Mouse (Mus musculus) erythroblast, embryonic 14.5 days (primary cell): ENCODE data around the gene Epn2. TPM values are rescaled to one million over a fixed set of nuclear protein-coding genes. Genes with fewer than 3 reads are reported as not detected.

Experiments used
- H3K27me3 ChIP-seq: 2 replicates; pipeline ENCODE4 v1.6.1; 2012; ENCODE audit warnings: inconsistent platforms; ENCODE audit not compliant: control insufficient read depth
- H3K36me3 ChIP-seq: 2 replicates; pipeline ENCODE4 v1.6.1; 2012; ENCODE audit warnings: mild to moderate bottlenecking, inconsistent platforms; ENCODE audit not compliant: control insufficient read depth
- H3K4me1 ChIP-seq: 2 replicates; pipeline ENCODE4 v1.6.1; 2012; ENCODE audit warnings: inconsistent platforms; ENCODE audit not compliant: control insufficient read depth
- H3K4me3 ChIP-seq: replicated peaks from 2 replicates; pipeline ENCODE3; 2012; ENCODE audit warnings: moderate library complexity, mild to moderate bottlenecking, inconsistent platforms
- H3K9me3 ChIP-seq: 2 replicates; pipeline ENCODE4 v1.6.1; 2012; ENCODE audit warnings: low read length, inconsistent platforms, mixed read lengths; ENCODE audit not compliant: control insufficient read depth
- GATA1 ChIP-seq: IDR thresholded peaks from 2 replicates; pipeline ENCODE4 v1.6.1; 2012; ENCODE audit warnings: low read length, inconsistent platforms, mixed read lengths
- TAL1 ChIP-seq: IDR thresholded peaks from 3 replicates; pipeline ENCODE4 v1.6.1; 2012; ENCODE audit warnings: low read length, inconsistent platforms, mixed read lengths
- polyA plus RNA-seq: library from polyadenylated mRNA; stranded (reverse); fragments of >175 nt; gene quantifications from 2 replicates; pipeline ENCODE4 v1.2.3, GENCODE M21; 2012

The Epn2 gene
- polyA plus RNA-seq, 1 experiment, result not detected

- TF ChIP-seq TAL1 (no peak), GATA1 (no peak)
- peaks cover 13% of the 10 kb centered on the region for H3K36me3 ChIP-seq
- no peaks in the 10 kb centered on the region for H3K9me3 ChIP-seq
- no peaks in the 10 kb centered on the region for H3K4me1 ChIP-seq
- H3K27me3 ChIP-seq, result no peaks in the 10 kb centered on the region
- no peak overlapping the region for H3K4me3 ChIP-seq
Measured at GRCm38 (mm10) chr11:61484256-61484612, 95.3 kb downstream of the Epn2 start.

- Histone ChIP-seq H3K4me1 (no peaks in the 10 kb centered on the region), H3K27me3 (no peaks in the 10 kb centered on the region), H3K36me3 (peaks cover 4% of the 10 kb centered on the region), H3K4me3 (no peak overlapping the region), H3K9me3 (no peaks in the 10 kb centered on the region)
- TF ChIP-seq TAL1 (no peak), GATA1 (no peak)
Measured at GRCm38 (mm10) chr11:61483226-61483845, 96.2 kb downstream of the Epn2 start.

- H3K4me1 ChIP-seq, result no peaks in the 10 kb centered on the region
- H3K36me3 ChIP-seq, result no peaks in the 10 kb centered on the region
- H3K4me3 ChIP-seq, result no peak overlapping the region
- H3K9me3 ChIP-seq, result no peaks in the 10 kb centered on the region
- H3K27me3 ChIP-seq, result no peaks in the 10 kb centered on the region; the same call in 1 of the 2 replicates
- no peak for TF ChIP-seq GATA1
- TF ChIP-seq TAL1, result no peak
Measured at GRCm38 (mm10) chr11:61481239-61482090, 98.0 kb downstream of the Epn2 start.

- H3K27me3 ChIP-seq, result no peaks in the 10 kb centered on the region; the same call in 1 of the 2 replicates
Measured at GRCm38 (mm10) chr11:61478788-61479187, 100.7 kb downstream of the Epn2 start.

GRCm38 (mm10) chr11:61477566-61478508, 101.7 kb downstream of the Epn2 start:
- TF ChIP-seq GATA1 (no peak), TAL1 (no peak)
- H3K27me3 ChIP-seq, result no peaks in the 10 kb centered on the region; the same call in 1 of the 2 replicates

More at GRCm38 (mm10) chr11:61478788-61479187, 100.7 kb downstream of the Epn2 start:
- Histone ChIP-seq H3K36me3 (no peaks in the 10 kb centered on the region), H3K4me3 (no peak overlapping the region), H3K9me3 (no peaks in the 10 kb centered on the region), H3K4me1 (no peaks in the 10 kb centered on the region)
- TF ChIP-seq TAL1 (no peak), GATA1 (no peak)

GRCm38 (mm10) chr11:61476786-61477382, 102.6 kb downstream of the Epn2 start:
- Histone ChIP-seq H3K4me1 (no peaks in the 10 kb centered on the region), H3K27me3 (no peaks in the 10 kb centered on the region; the same call in 1 of the 2 replicates), H3K9me3 (no peaks in the 10 kb centered on the region), H3K36me3 (no peaks in the 10 kb centered on the region), H3K4me3 (no peak overlapping the region)
- TF ChIP-seq TAL1, result no peak
- TF ChIP-seq GATA1, result no peak

More at GRCm38 (mm10) chr11:61477566-61478508, 101.7 kb downstream of the Epn2 start:
- Histone ChIP-seq H3K4me1 (no peaks in the 10 kb centered on the region), H3K4me3 (no peak overlapping the region), H3K9me3 (no peaks in the 10 kb centered on the region), H3K36me3 (no peaks in the 10 kb centered on the region)

- no peaks in the 10 kb centered on the region; the same call in 1 of the 2 replicates for H3K27me3 ChIP-seq
- no peak overlapping the region for H3K4me3 ChIP-seq
- no peaks in the 10 kb centered on the region for H3K4me1 ChIP-seq
- H3K36me3 ChIP-seq, result no peaks in the 10 kb centered on the region
- no peak for TF ChIP-seq GATA1
- TF ChIP-seq TAL1, result no peak
- no peaks in the 10 kb centered on the region for H3K9me3 ChIP-seq
Measured at GRCm38 (mm10) chr11:61473630-61474029, 105.9 kb downstream of the Epn2 start.

- TF ChIP-seq GATA1 (no peak), TAL1 (no peak)
- Histone ChIP-seq H3K9me3 (no peaks in the 10 kb centered on the region), H3K4me1 (no peaks in the 10 kb centered on the region), H3K36me3 (no peaks in the 10 kb centered on the region), H3K27me3 (no peaks in the 10 kb centered on the region), H3K4me3 (no peak overlapping the region)
Measured at GRCm38 (mm10) chr11:61470880-61471279, 108.6 kb downstream of the Epn2 start.
